Mouse (Mus musculus) lung, adult 2 months (tissue): ENCODE data around the gene Zap70. TPM values are rescaled to one million over a fixed set of nuclear protein-coding genes. Genes with fewer than 3 reads are reported as not detected.

Source experiments
- DNase-seq: peaks from one replicate; pipeline ENCODE4 v3.0.0; 2022
- H3K4me1 ChIP-seq: fragments of 200-500 bp; 2 replicates; pipeline ENCODE4 v1.6.1; 2011; ENCODE audit warnings: low read length; ENCODE audit not compliant: control insufficient read depth, insufficient read depth
- H3K4me3 ChIP-seq: fragments of 200-500 bp; replicated peaks from 2 replicates; pipeline ENCODE3; 2011; ENCODE audit warnings: low read depth, mild to moderate bottlenecking, control low read depth, low read length; ENCODE audit errors: extremely low read depth
- CTCF ChIP-seq: fragments of 200-500 bp; IDR thresholded peaks from 2 replicates; pipeline ENCODE4 v1.5.1; 2011; ENCODE audit warnings: mild to moderate bottlenecking, low read length, control low read depth; ENCODE audit not compliant: insufficient read depth
- POLR2A ChIP-seq: fragments of 200-500 bp; IDR thresholded peaks from 2 replicates; pipeline ENCODE4 v1.6.1; 2011; ENCODE audit warnings: low read depth, mild to moderate bottlenecking, control low read depth, low read length, borderline replicate concordance; ENCODE audit errors: extremely low read depth
- WGBS: fragments of 180-500 bp; shearing (Covaris S2); methylation state at CpG from one replicate; pipeline ENCODE4 v1.1.7; 2018; 5-methylcytosine and 5-hydroxymethylcytosine counted together
- polyA plus RNA-seq: library from polyadenylated mRNA; depleted of rRNA; stranded (reverse); fragments of >200 nt; gene quantifications from 2 replicates; pipeline ENCODE4 v1.2.3, GENCODE M21; 2012

The Zap70 gene
- polyA plus RNA-seq, 1 experiment, result 10.9 TPM

GRCm38 (mm10) chr1:36797481-36797880 lies 35.9 kb downstream of the Zap70 start:
- TF ChIP-seq POLR2A (no peak), CTCF (no peak)
- no peak for DNase-seq

GRCm38 (mm10) chr1:36800379-36801011 lies 38.9 kb downstream of the Zap70 start:
- Histone ChIP-seq H3K4me3 (no peak overlapping the region), H3K4me1 (no peaks in the 10 kb centered on the region)
- TF ChIP-seq CTCF, result no peak
- TF ChIP-seq POLR2A, result no peak
- 55% methylated on average over 3 of the region's 3 CpGs for WGBS
- no peak for DNase-seq

More at GRCm38 (mm10) chr1:36797481-36797880, 35.9 kb downstream of the Zap70 start:
- H3K4me1 ChIP-seq, result no peaks in the 10 kb centered on the region
- H3K4me3 ChIP-seq, result no peak overlapping the region
- whole genome bisulfite sequencing, result 55% methylated on average over 10 of the region's 10 CpGs

GRCm38 (mm10) chr1:36804259-36804658 lies 42.7 kb downstream of the Zap70 start:
- no peak for TF ChIP-seq POLR2A
- no peak for TF ChIP-seq CTCF
- DNase-seq, result no peak
- H3K4me3 ChIP-seq, result no peak overlapping the region
- H3K4me1 ChIP-seq, result no peaks in the 10 kb centered on the region
- WGBS, result 76% methylated on average over 9 of the region's 9 CpGs

- WGBS, result 80% methylated on average over 4 of the region's 4 CpGs
These were observed 43.2 kb downstream of the Zap70 start for GRCm38 (mm10) chr1:36804833-36805232.

GRCm38 (mm10) chr1:36806181-36806905 lies 44.7 kb downstream of the Zap70 start:
- WGBS, result 95% methylated on average over 7 of the region's 7 CpGs
- H3K4me1 ChIP-seq, result no peaks in the 10 kb centered on the region
- DNase-seq, result no peak
- TF ChIP-seq CTCF (no peak), POLR2A (no peak)
- no peak overlapping the region for H3K4me3 ChIP-seq

More at GRCm38 (mm10) chr1:36804833-36805232, 43.2 kb downstream of the Zap70 start:
- no peaks in the 10 kb centered on the region for H3K4me1 ChIP-seq
- TF ChIP-seq POLR2A (no peak), CTCF (no peak)
- no peak for DNase-seq
- no peak overlapping the region for H3K4me3 ChIP-seq

GRCm38 (mm10) chr1:36807086-36807485 lies 45.5 kb downstream of the Zap70 start:
- DNase-seq, result no peak
- no peaks in the 10 kb centered on the region for H3K4me1 ChIP-seq
- H3K4me3 ChIP-seq, result no peak overlapping the region
- 53% methylated on average over 1 of the region's 1 CpGs for WGBS
- TF ChIP-seq POLR2A, result no peak
- TF ChIP-seq CTCF, result no peak

GRCm38 (mm10) chr1:36807782-36808565 lies 46.4 kb downstream of the Zap70 start:
- no peaks in the 10 kb centered on the region for H3K4me1 ChIP-seq
- TF ChIP-seq CTCF, result no peak
- TF ChIP-seq POLR2A, result no peak
- 92% methylated on average over 14 of the region's 14 CpGs for WGBS

GRCm38 (mm10) chr1:36811806-36812205 lies 50.2 kb downstream of the Zap70 start:
- H3K4me1 ChIP-seq, result no peaks in the 10 kb centered on the region
- no peak for TF ChIP-seq POLR2A
- TF ChIP-seq CTCF, result no peak
- DNase-seq, result no peak
- WGBS, result 92% methylated on average over 7 of the region's 7 CpGs
- H3K4me3 ChIP-seq, result no peak overlapping the region

More at GRCm38 (mm10) chr1:36807782-36808565, 46.4 kb downstream of the Zap70 start:
- no peak overlapping the region for H3K4me3 ChIP-seq
- DNase-seq, result no peak

- no peak for DNase-seq
- WGBS, result 75% methylated on average over 7 of the region's 7 CpGs
- H3K4me1 ChIP-seq, result no peaks in the 10 kb centered on the region
- no peak for TF ChIP-seq CTCF
- TF ChIP-seq POLR2A, result no peak
- no peak overlapping the region for H3K4me3 ChIP-seq
These were observed 51.8 kb downstream of the Zap70 start for GRCm38 (mm10) chr1:36813415-36813814.
